Mouse (Mus musculus) adrenal gland, postnatal 4 days (tissue): Measurements from ENCODE around the gene Srcin1. TPM values are rescaled to one million over a fixed set of nuclear protein-coding genes. Genes with fewer than 3 reads are reported as not detected.

Source experiments
- DNase-seq, 2 experiments: peaks; one replicate each; pipeline ENCODE4 v3.0.0; 2021 to 2022; ENCODE audit warnings: low spot score in 2 of 2, mixed read lengths in 2 of 2
- total RNA-seq, 2 experiments: library from RNA; stranded (reverse); gene quantifications; 2 replicates each; pipeline ENCODE4 v1.2.3; 2021

Srcin1 gene
- total RNA-seq, 2 experiments from 2014 or later = 12.0 to 14.3 TPM

GRCm38 (mm10) chr11:97556569-97557408 is 19.2 kb downstream of the Srcin1 start:
- peak in 1 of 2 experiments; percentile 62 for DNase-seq

DNA sequence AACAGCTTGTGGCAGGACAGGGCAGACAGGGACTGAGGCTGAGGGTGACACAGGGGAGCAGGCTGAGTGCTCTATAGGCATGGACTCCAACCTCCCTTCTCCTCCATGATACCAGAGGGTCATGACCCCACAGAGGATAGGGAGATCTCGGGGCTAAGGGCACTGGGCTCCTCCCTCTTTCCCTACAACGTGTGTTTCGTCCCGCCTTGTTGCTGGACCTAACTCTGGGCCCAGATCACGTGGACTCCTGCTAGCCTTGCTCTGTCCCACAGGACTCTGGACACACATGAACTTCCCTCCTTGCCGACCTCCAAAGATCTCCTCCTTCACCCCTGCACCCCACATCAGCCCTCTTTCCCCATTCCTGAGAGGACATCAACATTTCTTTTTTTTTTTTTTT is 20.8 kb downstream of the Srcin1 start:
- no peak for DNase-seq

DNA sequence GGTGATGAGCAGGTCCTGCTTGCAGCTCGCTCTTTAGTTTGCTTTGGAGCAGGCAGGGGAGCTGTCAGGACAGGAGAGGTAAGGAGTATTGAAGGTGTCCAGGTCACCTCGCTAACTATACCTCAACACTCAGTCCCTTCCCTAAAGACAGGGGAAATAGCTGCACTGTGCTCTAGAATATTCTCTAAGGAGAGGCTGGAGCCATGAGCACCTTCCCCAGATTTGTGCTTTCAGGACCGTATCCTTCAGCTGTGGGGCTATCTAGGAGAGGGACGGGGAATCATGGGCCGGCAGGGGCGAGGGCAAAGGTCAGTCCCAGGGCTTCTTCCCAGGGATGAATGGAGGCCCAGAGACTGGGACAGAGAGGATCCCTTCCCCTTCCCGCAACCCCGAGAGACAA is 23.8 kb downstream of the Srcin1 start:
- no peak for DNase-seq

DNA sequence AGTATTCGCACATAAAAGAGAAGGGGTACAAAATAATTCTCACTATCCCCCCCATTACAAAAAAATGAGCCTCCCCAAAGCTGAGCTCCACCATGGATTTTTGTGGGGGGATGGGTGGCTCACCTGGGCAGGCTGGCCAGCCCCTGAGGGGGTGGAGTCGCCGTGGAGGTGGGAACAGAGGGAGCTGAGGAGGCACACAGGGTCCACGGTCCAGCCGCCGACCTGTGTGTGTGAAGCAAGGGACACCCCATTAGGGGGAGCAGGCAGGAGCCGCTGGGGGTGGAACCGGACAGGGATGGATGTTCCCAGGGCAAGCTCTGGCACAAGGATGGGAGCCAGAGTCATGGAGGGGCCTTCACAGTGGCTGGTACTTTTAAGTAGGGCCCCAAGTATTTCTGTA is 27.2 kb downstream of the Srcin1 start:
- DNase-seq = no peak

DNA sequence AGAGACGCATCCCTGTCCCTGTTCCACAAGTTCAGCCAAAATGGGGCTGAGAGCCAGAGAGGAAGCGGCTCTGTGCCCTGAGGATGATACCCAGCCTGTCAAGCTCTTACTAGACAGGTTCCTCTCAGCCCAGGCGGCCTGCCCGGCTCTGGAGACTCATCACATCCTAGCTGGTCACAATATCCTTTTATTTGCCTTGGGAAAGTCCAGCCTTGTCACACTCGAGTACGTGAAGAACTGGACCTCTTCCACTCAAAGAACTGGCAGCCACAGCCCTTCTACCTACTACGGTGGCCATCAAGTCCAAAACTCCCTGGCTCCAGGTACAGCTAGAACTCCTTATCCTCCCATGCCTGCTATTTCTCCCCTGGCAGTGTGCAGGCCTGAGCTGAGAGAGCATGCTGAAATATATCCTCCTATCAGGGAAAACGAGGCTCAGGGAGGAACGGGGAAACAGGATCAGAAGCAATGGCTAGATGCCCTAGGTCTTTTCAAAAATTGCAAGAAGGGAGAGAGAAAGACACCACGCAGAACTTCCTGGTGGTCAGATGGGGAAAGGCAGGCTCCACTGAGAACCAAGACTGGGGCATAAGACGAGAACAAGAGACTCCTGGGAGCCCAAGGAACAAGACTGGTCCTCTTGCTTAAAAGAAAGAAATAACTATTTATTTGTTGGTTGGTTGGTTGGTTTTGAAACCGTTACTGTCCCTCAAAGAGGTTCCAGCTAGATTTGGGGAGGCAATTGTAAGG is 27.9 kb downstream of the Srcin1 start:
- no peak for DNase-seq

DNA sequence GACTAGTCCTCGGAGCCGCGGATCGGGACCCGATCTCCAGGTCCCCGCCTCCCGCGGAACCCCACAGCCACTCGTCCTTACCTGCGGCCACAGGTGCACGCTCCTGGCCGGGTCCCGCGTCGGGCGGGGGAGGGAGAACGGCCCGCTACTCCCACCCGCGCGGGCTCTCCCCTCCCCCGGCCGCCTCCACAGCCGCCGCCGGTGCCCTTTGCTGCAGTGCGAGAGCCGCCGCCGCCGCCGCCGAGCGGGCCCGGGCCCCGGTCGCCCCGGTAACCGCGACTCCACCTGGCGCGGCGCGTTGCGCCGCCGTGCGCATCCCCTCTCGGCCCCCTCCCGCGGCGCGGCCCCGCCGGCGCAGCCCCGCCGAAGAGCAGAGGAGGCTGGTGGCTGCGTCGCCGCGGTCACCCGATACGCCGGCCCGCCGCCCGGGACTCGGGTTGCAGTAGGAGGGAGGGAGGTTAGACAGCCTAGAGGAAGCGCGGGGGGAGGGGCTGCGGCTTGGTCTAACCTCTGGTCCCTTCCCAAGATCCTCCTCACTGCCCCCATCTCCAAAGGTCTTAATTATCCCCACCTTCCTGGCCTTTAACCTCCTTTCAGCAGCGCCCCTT is 29.1 kb downstream of the Srcin1 start:
- no peak for DNase-seq

GRCm38 (mm10) chr11:97545808-97546560 is 30.0 kb downstream of the Srcin1 start:
- DNase-seq = no peak

DNA sequence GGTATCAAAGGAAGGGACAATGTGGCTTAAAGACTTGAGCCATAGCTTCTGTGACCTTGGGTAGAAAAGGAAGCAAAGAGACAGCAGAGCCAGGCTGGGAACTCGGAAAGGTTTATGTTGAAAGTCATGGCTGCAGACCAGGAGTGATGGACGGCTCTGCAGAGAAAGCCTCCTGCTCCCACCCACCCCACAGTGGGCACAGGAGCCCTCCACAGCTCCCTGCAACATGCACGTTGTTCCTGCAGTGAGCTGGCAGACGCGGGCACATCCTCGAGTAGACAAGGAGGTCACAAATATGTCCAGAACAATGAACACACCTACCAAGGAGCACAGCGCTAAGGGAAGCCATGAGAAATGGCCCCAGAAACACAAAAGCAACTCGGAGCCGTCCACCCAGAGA is 32.1 kb downstream of the Srcin1 start:
- DNase-seq = no peak

DNA sequence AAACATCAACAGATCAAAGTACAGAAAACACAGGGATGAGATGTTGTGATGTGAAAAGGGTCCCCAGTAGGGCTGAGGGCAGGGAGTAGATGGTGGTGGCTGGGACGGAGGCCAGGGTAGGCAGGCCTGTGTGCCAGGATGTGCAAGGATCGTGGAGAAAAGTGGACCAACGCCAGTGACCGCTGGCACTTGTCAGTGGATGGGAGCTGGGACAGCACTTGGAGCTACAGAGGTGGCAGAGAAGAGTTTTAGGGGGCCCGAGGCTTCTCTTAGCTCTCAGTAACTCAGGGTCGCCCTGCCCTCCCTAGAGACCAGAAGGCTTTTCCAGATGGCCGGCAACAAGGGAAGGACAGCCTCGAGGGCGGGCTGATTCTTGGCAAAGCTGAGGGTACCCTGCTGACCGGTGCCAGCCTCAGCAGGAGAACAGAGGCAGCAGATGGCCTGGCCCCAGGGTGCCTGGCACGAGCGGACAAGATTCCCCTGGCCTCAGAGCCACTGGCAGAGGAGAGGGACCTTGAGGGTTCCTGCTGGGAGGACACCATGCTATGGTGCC is 32.7 kb downstream of the Srcin1 start:
- DNase-seq = no peak

GRCm38 (mm10) chr11:97542171-97543150 is 33.5 kb downstream of the Srcin1 start:
- no peak for DNase-seq

GRCm38 (mm10) chr11:97540604-97541003 is 35.4 kb downstream of the Srcin1 start:
- no peak for DNase-seq

- DNase-seq = no peak
Observed at GRCm38 (mm10) chr11:97540136-97540535, 35.9 kb downstream of the Srcin1 start.

- DNase-seq = no peak
Observed at GRCm38 (mm10) chr11:97539622-97540021, 36.4 kb downstream of the Srcin1 start.

DNA sequence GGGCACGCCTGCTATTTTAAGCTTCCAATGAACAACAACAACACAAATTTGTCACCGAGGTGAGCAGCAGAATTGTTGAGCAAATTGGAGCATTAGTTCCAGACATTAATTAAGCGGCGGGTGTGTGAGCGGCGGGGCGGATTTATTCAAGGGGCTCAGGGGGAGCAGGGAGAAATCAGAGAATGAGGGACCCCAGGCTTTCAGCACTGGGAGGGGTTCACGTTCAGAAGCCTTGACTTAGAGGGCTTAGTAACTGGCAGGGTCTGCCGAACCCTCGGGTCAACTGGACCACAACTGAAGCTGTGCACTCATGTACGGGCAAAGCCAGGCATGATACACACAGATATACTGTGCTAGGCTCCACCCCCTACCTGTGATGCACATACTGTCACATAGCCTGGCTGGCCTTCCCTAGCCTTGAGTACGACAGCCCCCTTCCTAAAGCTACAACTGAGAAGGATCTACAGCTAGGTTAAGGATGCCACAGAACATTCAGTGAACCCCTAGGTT is 38.4 kb downstream of the Srcin1 start:
- DNase-seq = no peak

- DNase-seq = no peak
Observed at GRCm38 (mm10) chr11:97536835-97537579, 39.0 kb downstream of the Srcin1 start.

- no peak for DNase-seq
Observed at GRCm38 (mm10) chr11:97536083-97536747, 39.8 kb downstream of the Srcin1 start.

DNA sequence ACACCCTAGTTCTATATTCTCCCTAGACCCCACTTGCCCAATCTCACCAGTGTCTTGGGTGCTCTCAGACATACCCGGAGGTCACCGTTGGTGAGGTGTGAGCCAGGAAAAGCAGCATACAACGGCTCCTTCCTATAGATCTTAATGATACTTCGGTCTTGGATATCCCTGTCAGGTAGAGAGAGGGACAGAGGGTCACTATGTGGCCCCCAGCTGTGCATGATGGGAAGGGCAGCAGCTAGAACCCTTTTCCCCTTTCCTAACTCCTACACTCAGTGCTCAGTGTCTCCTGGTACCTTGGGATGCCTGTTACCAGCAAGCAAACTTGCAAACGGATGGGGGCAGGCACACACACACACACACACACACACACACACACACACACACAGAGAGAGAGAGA is 40.3 kb downstream of the Srcin1 start:
- DNase-seq = no peak

- DNase-seq = no peak
Observed at GRCm38 (mm10) chr11:97535308-97535630, 40.7 kb downstream of the Srcin1 start.
